Mouse (Mus musculus) G1E-ER4 (cell line): Measurements from ENCODE around the gene Pcbd2. TPM values are rescaled to one million over a fixed set of nuclear protein-coding genes. Genes with fewer than 3 reads are reported as not detected.

Experiments used
- GATA1 ChIP-seq: IDR thresholded peaks from one replicate; pipeline ENCODE4 v1.8.0; 2012; ENCODE audit warnings: low read length, inconsistent platforms
- polyA plus RNA-seq: library from polyadenylated mRNA; stranded (reverse); fragments of >175 nt; gene quantifications from 2 replicates; pipeline ENCODE4 v1.2.3, GENCODE M21; 2012

Pcbd2 gene
- polyA plus RNA-seq, result 44.8 and 62.5 TPM in 2 replicates

DNA sequence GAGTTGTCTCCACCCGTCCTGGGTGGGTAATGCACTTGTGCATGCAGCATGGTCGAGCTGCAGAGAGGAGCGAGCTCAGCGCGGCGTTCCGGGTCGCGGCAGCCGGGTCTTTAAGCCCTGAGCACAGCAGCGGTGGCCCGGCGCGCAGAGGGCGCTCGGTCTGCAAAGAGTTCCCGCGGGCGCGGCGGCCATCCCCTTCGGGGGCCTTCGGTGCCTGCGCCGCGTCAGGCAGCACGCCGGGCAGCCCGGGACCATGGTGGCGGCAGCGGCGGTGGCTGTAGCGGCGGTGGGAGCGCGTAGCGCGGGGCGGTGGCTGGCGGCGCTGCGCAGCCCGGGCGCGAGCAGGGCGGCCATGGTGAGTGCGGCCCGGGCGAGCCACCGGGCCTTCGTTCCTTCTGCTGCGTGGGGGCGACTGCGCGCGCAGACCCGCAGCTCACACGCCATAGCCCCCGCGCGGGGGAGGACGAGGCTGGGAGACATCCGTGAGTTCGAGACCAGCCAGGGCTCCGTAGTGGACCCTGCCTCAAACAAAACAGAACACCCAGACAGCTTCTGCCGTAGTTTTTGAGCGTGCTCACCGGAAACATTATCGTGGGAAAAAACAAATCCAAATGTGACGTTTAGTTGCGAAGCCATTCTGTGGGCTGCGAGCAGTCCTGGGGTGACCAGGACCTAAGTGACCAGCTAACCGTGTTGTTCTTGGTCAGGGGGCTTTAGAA lies at the start of gene Pcbd2:
Gene Pcbd2 (plus strand): TSS at position 249 of the 719 bp plus-strand sequence.
- no peak for TF ChIP-seq GATA1

DNA sequence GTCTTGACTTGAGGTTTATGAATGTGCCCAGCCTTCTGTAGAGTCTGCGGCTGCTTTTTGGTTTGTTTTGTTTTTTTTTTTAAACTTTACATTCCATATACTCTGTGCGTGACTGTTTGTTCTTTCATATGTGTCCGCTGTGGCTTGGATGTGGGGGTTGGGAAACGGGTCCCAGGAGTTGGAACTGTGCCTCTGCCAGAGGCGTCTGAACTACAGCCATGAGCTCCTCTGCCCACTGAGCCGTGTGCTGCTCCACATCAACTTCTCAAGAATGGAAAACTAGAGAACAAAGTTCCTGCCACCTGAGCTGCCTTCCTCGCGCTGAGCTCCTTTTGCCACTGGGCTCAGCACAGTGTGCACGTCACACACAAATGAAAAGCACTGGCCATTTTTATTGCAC lies 45.0 kb upstream of the Pcbd2 start:
- TF ChIP-seq GATA1, result no peak

DNA sequence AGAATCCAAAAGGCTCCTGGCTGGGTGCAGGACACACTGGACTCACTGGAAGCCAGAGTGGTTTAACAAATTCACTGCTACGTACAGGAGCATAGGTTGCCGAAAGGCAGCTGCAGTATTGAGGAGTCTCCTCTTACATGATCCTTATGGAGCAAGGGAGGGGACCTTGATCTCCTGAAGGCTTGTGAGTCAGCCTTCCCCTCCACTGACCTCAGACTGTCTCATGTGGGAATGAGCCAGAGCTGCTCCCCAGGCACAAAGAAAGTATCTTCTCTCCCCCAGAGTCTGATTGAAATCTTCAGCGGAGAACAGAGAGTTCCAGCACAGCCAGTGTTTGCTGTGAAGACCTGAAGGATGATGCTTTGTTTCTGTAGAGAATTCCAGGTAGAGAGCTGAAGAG lies 43.6 kb upstream of the Pcbd2 start:
- no peak for TF ChIP-seq GATA1

DNA sequence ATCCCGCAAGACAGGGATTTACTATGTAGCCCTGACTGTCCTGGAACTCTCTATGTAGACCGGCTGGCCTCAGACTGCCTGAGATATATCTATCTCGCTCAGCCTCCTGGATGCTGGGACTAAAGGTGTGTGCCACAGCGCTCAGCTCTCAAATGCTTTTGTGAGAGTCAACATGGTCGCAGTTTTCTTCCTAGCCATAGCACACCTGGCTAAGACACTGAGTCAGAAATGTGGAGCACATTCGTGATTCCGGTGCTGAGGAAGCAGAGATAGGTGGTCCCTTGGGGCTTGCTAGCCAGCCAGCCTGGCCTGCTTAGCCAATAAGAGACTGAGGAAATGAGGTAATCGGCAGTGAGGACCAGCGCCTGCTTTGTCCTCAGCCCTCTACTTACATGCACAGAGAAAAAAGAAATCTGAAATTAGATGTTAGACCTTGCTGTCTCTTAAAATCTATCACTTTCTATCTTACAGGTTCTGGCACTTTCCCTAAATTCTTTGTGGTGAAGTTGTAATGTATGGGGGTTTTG lies 41.0 kb upstream of the Pcbd2 start:
- no peak for TF ChIP-seq GATA1

DNA sequence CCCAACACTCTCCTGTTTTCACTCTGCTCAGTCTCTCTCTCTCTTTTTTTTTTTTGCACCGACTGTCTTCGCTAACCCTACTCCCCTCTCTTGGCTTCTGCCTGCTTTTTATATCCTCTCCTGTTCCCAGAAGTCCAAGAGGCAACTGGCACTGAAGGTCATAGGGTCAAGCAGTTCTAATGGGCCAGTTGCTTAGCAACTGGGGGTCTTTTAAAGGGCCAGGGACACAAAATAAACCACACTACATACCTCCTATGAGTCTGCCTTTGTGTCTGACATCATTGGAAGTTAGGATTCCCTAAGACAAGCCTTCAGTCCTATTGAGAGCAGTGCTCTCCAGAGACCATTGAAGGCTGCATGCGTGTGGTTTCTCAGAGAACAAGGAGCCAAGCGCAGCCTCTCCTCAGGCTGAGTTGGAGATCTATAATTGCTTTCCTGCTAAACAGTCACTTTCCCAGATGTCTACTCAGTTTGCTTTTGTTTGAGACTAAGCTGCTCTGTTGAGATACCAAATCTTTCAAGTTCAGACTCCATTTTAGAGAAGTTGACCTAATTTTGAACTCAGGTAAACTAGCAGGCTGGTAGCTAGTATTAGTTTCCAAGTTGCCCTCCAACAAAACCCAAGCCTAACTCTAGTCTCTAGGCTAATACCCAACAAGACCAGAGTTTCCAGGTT lies 39.1 kb upstream of the Pcbd2 start:
- no peak for TF ChIP-seq GATA1

DNA sequence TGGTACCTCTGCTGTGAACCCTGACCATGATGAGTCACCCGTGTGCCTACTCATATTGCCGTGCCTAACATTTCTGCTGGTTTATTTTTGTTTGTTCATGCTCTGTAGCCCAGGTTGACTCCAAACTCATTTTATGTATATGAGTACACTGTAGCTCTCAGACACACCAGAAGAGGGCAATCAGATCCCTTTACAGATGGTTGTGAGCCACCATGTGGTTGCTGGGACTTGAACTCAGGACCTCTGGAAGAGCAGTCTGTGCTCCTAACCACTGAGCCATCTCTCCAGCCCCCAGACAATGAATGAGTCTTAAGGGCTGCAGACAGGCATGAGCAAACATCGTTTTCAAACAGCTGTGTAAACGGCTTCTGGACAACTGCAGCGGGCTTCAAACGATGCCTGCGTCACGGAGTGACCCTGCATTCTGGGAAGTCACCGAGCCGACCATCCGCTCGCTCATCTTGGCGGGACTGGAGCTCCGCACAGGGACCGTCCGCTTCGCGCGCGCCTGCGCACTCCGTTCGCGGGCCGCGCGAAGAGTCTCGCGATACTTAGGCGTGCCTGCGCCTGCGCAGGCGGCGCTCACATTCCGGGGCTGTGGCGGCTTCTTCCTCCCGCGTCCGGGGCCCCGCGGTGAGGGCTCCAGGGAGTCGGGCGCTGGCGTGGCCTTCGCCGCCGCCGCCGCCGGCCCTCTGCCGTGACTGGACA lies 34.5 kb upstream of the Pcbd2 start, which contains the start of gene B230219D22Rik:
Gene B230219D22Rik (plus strand): TSS at position 590 of the 708 bp plus-strand sequence.
- no peak for TF ChIP-seq GATA1

DNA sequence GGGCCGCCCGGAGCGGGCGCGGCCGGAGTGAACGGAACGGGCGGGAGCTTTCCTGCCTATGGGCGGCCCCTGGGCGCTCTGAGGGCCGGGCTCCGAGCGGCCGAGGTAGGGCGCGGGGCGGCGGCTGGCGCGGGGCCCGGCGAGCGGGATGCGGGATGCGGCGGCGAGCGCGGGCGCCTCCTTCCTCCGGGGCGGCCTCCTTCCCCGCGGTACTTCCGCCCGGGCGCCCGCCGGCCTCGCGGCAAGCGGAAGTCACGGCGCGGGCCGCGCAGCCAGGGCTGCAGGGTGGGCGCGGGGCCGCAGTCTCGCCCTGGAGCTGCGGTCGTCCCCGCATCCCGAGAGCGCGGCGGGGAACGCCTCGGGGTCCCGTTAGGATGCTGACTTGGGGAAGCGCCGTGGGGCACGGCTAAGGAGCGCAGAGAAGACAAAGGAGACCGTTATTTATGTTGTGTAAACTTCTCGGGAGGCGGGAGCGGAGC lies 33.9 kb upstream of the Pcbd2 start:
- TF ChIP-seq GATA1, result no peak

DNA sequence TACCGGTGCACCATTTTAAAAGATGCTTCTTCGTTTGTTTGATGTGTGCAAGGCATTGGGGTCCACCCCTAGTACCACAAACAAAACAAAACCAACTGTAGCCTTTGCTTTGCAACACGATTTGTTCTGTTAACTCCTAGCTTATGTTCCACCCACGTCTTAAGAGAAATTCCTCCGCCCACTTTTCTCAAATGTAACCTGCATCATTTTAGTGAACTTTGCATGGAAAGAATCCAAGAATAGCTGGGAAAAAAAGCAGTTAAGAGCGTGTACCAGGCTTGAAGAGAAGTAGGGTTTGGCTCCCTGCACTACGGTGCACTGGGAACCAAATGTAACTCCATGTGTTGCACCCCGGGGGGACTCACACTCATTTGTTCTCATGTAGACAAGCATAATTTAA lies 33.1 kb upstream of the Pcbd2 start:
- no peak for TF ChIP-seq GATA1

DNA sequence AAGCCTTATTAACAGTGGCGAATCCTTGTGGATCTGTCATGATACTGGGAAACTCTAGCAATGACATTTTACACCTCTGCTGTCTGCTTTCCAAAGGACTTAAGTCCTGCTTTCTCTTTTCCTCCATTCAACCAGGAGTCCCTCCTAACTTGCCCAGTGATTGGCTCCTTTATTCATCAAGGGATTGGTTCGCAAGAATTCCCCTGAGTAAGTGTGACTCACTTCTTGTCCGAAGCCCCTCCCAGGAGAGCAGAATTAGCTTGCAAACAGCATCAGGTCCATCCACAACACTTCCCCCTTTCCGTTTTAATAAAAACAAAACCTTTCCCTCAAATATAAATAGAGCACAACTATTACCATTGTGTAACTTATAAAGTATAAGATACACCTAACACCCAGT lies 22.9 kb upstream of the Pcbd2 start:
- no peak for TF ChIP-seq GATA1

DNA sequence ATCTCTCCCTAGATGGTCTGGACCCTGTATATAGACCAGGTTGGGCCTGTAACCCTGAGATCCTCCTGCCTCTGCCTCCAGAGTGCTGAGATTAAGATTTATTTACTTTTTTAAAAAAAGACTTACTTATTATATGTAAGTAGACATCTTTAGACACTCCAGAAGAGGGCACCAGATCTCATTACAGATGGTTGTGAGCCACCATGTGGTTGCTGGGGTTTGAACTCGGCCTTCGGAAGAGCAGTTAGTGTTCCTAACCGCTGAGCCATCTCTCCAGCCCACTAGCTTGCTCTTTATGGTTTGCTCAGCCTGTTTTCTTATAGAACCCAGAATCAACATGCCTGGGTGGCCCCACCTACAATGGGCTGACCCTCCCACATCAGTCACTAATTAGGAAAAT lies 14.3 kb upstream of the Pcbd2 start:
- no peak for TF ChIP-seq GATA1

DNA sequence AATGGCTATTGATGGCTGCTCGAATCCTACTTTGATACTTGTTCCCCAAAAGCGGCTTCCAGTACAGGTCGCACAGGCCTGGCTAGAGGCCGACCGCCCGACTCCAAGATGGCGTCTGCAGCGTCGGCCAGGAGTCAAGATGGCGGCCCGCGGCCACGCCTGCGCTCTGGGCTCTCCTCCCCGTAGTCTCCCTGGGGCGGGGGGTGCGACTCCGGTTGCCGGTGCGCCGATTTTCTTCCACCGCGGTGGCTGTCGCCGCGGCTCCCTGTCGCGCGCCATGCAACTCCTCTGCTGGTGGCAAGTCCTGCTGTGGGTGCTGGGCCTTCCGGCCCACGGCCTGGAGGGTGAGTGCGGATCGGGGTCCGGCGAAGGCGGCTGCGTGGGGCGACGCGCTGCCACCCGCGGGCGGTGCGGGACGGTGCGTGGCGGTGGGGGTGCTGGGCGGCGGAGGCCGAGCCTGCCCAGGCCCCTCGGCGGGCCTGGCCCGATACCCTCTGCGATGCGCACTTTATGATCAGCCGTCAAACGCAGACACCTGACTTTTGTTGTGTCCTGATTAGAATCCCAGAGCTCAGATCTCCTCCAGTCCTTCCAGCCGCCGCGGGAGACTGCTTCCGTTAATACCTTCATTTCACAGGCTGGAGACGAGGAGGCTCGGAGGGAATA lies 12.5 kb upstream of the Pcbd2 start, which contains the start of gene Txndc15:
Gene Txndc15 (plus strand): TSS at position 150 of the 666 bp plus-strand sequence.
- TF ChIP-seq GATA1, result no peak

DNA sequence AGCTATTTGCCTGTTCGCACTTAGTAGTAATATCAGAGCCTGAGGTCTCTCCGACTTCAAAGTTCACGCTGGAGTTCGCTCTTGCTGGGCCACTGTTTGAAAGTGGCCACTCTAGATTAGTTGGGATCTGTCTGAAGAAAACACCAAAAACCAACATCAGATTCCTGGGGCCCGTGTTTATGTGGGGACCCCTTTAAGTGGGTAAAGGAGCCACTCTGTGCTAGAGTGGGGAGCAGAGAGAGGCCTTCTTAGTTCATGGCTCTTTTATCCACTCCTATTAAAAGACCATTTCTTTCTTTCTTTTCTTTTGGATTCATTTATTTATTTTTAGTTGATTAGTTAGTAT lies 12.0 kb upstream of the Pcbd2 start:
- TF ChIP-seq GATA1, result no peak

DNA sequence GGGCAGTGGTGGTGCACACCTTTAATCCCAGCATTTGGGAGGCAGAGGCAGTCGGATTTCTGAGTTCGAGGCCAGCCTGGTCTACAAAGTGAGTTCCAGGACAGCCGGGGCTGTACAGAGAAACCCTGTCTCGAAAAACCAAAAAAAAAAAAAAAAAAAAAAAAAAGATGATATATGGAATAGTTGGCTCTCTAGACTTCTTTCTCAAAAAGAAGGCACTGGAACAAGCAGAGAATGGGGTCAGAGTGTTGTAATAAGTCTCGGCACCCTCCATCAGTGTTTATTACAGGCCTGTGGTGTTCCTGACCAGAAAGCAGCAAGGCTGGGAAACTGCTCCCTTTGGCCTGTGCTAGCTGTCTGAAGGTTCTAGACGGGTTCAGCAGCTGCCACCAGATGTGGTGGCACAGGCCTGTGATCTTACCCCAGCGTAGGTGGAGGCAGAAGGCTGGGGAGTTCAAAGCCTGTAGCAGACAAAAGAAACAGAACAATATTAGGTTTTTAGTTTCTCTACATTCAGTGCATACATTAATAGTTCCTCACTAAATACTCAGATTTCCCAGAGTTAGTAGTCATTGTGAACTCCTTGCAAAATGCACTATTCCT lies 11.2 kb upstream of the Pcbd2 start:
- no peak for TF ChIP-seq GATA1

DNA sequence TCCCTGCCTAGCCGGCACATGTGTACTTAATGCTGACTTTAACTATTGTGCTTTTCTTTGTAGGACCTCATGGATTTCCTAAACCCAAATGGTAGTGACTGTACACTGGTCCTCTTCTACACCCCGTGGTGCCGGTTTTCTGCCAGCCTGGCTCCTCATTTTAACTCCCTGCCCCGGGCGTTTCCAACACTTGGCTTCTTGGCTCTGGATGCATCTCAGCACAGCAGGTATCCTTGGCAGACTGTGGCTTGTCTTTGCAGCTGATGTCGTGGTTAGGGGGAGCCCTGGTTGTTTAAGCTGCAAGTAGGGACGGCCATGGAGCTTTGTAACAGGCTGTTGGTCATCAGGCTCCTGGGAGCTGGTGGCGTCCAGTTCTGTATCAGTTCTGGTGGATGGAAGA lies 5.7 kb upstream of the Pcbd2 start:
- no peak for TF ChIP-seq GATA1

DNA sequence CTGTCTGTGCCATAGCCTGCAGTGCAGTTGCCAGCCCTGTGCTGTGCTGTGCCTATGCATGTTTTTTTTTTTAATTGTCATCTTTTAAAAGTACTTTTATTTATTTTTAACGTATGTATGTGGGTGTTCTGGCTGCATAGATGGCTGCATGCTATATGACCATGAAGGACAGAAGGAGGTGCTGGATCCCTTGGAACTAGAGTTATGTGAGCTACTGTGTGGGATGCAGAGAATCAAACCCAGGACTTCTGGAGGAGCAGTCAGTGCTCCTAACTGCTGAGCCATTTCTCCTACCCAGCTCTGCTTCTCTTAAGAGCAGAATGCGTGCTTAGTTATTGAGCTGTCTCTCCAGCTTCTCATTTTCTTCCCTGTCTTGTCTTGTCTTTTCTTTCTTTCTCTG lies 5.2 kb upstream of the Pcbd2 start:
- TF ChIP-seq GATA1, result no peak
